Mouse (Mus musculus): ENCODE results near the gene Zdhhc24. TPM values are rescaled to one million over a fixed set of nuclear protein-coding genes. Genes with fewer than 3 reads are reported as not detected.
"Not testable (repeated sequence)": the region's sequence is repeated elsewhere in the genome, so short reads cannot be mapped to it uniquely, and the experiment has no call there.

Gene Zdhhc24
- polyA plus RNA-seq, 1 experiment from 2014 or later = 22.1 TPM

GRCm38 (mm10) chr19:4850281-4850680, 28.2 kb upstream of the Zdhhc24 start:
- Histone ChIP-seq H3K27me3 (peaks cover 6% of the 10 kb centered on the region; the same call in 1 of the 2 replicates), H3K4me2 (no peak overlapping the region), H3K4me3 (no peak overlapping the region), H3K27ac (replicated peaks) (no peak overlapping the region), H3K9ac (no peak overlapping the region), H3K9me3 (no peaks in the 10 kb centered on the region), H3K4me1 (replicated peaks) (peaks cover 6% of the 10 kb centered on the region), H3K36me3 (no peaks in the 10 kb centered on the region)
- ATAC-seq (ENCODE audit: low read depth) = no peak
- WGBS = 50% methylated on average over 5 of the region's 5 CpGs

DNA sequence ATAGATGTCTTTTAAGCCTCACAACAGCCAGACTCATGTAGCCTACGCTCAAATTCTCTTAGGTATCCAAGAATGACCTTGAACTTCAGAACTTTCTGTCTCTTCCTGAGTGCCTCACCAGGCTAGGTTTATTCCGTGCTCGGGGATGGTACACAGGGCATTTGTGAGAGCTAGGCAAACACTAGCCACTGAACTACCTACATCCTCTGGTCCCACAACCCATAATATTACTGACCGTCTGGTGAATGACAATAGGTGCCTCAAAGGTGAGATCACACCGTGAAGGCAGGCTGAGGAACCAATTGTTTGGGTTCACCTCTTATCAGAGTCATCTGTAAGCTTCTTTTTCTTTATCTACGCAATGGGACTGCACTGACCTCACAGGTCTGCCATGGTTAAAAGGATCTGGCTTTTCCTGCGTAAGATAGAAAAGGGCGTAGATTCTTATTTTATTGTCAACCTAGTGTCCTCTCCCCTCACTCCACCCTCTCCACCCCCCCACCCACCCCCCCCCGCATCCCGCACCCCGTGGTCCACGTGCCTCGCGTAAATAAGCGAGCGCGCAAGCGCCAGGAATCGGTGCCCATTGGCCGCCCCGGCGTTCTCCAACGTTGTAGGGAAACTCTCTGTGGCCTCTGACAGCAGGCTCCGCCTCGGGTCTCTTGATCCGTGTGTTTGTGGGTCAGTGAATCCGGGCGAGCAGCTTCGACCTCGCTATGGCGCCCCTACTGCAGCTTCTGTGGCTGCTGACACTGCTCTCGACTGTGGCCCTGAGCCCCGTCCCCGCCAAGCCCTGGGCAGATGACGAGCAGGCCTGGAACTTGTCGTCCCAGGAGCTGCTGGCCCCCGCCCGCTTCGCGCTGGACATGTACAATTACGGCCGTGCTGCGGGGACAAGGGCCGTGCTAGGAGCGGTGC, 23.7 kb upstream of the Zdhhc24 start, which contains the start of gene Ctsf:
Ctsf (plus strand) TSS at position 579 of the 918 bp plus-strand sequence.
- peaks cover 13% of the 10 kb centered on the region; the same call in 1 of the 2 replicates for H3K36me3 ChIP-seq
- ATAC-seq (ENCODE audit: low read depth) = peak; percentile 92
- peak within 1 kb of the TSS; percentile 68 for H3K4me3 ChIP-seq
- 4% methylated on average over 45 of the region's 45 CpGs for WGBS
- no peaks in the 10 kb centered on the region for H3K27me3 ChIP-seq
- H3K4me1 ChIP-seq (replicated peaks) = peaks cover 16% of the 10 kb centered on the region
- peak within 1 kb of the TSS; percentile 97 for H3K4me2 ChIP-seq
- peak within 1 kb of the TSS; percentile 88 for H3K9ac ChIP-seq
- peak within 1 kb of the TSS; percentile 70 for H3K27ac ChIP-seq (replicated peaks)
- H3K9me3 ChIP-seq = no peaks in the 10 kb centered on the region

DNA sequence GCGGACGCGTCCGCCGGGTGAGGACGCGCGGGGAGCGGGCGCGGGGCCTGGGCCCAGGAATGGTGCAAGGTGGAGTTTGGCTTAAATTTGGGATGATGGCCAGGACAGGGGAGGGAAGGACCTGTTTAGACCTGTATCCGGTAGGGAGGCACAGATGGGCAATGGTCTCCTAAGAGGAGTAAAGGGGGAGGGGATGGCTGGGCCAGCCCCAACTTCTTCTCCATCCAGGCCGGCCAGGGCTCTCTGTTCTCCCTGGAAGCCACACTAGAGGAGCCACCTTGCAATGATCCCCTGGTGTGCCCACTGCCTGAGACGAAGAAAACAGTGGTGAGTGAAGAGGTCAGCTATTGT, 23.0 kb upstream of the Zdhhc24 start:
- ATAC-seq (ENCODE audit: low read depth) = no peak; the same call in 1 of the 2 replicates
- no peaks in the 10 kb centered on the region for H3K27me3 ChIP-seq
- WGBS = 1% methylated on average over 14 of the region's 14 CpGs

DNA sequence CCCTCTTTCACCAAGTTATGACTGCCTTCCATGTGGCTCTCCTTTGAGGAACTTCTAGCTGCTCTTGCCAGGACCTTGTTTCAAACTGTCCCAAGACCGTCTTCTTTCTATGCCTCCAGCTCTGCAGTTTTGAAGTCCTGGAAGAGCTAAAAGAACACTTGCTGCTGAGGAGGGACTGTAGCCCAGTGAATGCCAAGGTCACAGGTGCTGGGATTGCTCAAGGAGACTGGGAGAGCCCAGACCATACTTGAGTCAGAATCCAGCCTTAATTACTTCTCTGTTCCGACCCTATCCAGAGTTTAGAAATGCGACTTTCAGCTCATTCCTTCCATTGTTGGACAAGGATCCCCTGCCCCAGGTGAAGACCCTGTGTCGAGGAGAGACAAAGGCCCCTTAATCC, 22.5 kb upstream of the Zdhhc24 start:
- Histone ChIP-seq H3K4me1 (replicated peaks) (peaks cover 16% of the 10 kb centered on the region), H3K4me2 (peak overlapping the region; percentile 97), H3K27me3 (no peaks in the 10 kb centered on the region), H3K4me3 (peak overlapping the region; percentile 68), H3K9ac (peak overlapping the region; percentile 88), H3K27ac (replicated peaks) (no peak overlapping the region), H3K9me3 (no peaks in the 10 kb centered on the region), H3K36me3 (peaks cover 22% of the 10 kb centered on the region)
- whole genome bisulfite sequencing = 78% methylated on average over 4 of the region's 4 CpGs
- ATAC-seq (ENCODE audit: low read depth) = no peak

More for the DNA sequence above, 23.0 kb upstream of the Zdhhc24 start:
- H3K9me3 ChIP-seq = no peaks in the 10 kb centered on the region
- H3K4me3 ChIP-seq = peak overlapping the region; percentile 68
- peak overlapping the region; percentile 88 for H3K9ac ChIP-seq
- peaks cover 16% of the 10 kb centered on the region for H3K4me1 ChIP-seq (replicated peaks)
- H3K27ac ChIP-seq (replicated peaks) = peak overlapping the region; percentile 70
- peaks cover 18% of the 10 kb centered on the region for H3K36me3 ChIP-seq
- peak overlapping the region; percentile 97 for H3K4me2 ChIP-seq

- Histone ChIP-seq H3K27ac (replicated peaks) (no peak overlapping the region), H3K4me1 (replicated peaks) (peaks cover 16% of the 10 kb centered on the region), H3K27me3 (no peaks in the 10 kb centered on the region), H3K4me3 (no peak overlapping the region), H3K4me2 (no peak overlapping the region), H3K9me3 (no peaks in the 10 kb centered on the region), H3K9ac (no peak overlapping the region), H3K36me3 (peaks cover 30% of the 10 kb centered on the region)
- WGBS = 78% methylated on average over 6 of the region's 6 CpGs
- ATAC-seq (ENCODE audit: low read depth) = no peak
Observed at GRCm38 (mm10) chr19:4859081-4859480, 19.4 kb upstream of the Zdhhc24 start.

- H3K9ac ChIP-seq = no peak overlapping the region
- H3K4me1 ChIP-seq (replicated peaks) = peaks cover 4% of the 10 kb centered on the region; the same call in 1 of the 2 replicates
- no peak overlapping the region for H3K4me3 ChIP-seq
- H3K9me3 ChIP-seq = no peaks in the 10 kb centered on the region
- 0 out of 2 replicates have a peak, but pooled peaks have one; percentile 27 for ATAC-seq (ENCODE audit: low read depth)
- peaks cover 18% of the 10 kb centered on the region for H3K27me3 ChIP-seq
- WGBS = 38% methylated on average over 6 of the region's 6 CpGs
- no peak overlapping the region for H3K4me2 ChIP-seq
- peak overlapping the region; percentile 49; the same call in 1 of the 2 replicates for H3K27ac ChIP-seq (replicated peaks)
- H3K36me3 ChIP-seq = peaks cover 24% of the 10 kb centered on the region
Observed at GRCm38 (mm10) chr19:4863048-4863447, 15.4 kb upstream of the Zdhhc24 start.

GRCm38 (mm10) chr19:4865147-4865546, 13.3 kb upstream of the Zdhhc24 start:
- 9% methylated on average over 17 of the region's 17 CpGs for WGBS
- peaks cover 4% of the 10 kb centered on the region; the same call in 1 of the 2 replicates for H3K4me1 ChIP-seq (replicated peaks)
- no peak for ATAC-seq (ENCODE audit: low read depth)
- peak overlapping the region; percentile 28 for H3K4me2 ChIP-seq
- no peak overlapping the region for H3K4me3 ChIP-seq
- H3K9ac ChIP-seq = 0 out of 2 replicates have a peak overlapping the region, but pooled peaks have one; percentile 34
- H3K36me3 ChIP-seq = peaks cover 15% of the 10 kb centered on the region
- H3K27me3 ChIP-seq = peaks cover 18% of the 10 kb centered on the region
- H3K9me3 ChIP-seq = no peaks in the 10 kb centered on the region
- H3K27ac ChIP-seq (replicated peaks) = no peak overlapping the region

- peaks cover 16% of the 10 kb centered on the region for H3K4me1 ChIP-seq (replicated peaks)
- 83% methylated on average over 1 of the region's 1 CpGs for WGBS
- H3K9ac ChIP-seq; H3K4me2 ChIP-seq; H3K9me3 ChIP-seq; H3K4me3 ChIP-seq; H3K27ac ChIP-seq (replicated peaks); ATAC-seq (ENCODE audit: low read depth); H3K36me3 ChIP-seq; H3K27me3 ChIP-seq: not testable (repeated sequence)
Observed at GRCm38 (mm10) chr19:4874613-4875012, 3.9 kb upstream of the Zdhhc24 start.

- peaks cover 24% of the 10 kb centered on the region for H3K4me1 ChIP-seq (replicated peaks)
- WGBS = 47% methylated on average over 4 of the region's 4 CpGs
- H3K27me3 ChIP-seq = peaks cover 6% of the 10 kb centered on the region; the same call in 1 of the 2 replicates
- 0 out of 2 replicates have a peak, but pooled peaks cover 1% of the 10 kb centered on the region for H3K36me3 ChIP-seq
- no peak for ATAC-seq (ENCODE audit: low read depth)
- H3K27ac ChIP-seq (replicated peaks) = no peak overlapping the region
- no peaks in the 10 kb centered on the region for H3K9me3 ChIP-seq
- H3K9ac ChIP-seq = no peak overlapping the region
- H3K4me2 ChIP-seq = no peak overlapping the region
- no peak overlapping the region for H3K4me3 ChIP-seq
Observed at GRCm38 (mm10) chr19:4876241-4876640, 2.2 kb upstream of the Zdhhc24 start.

DNA sequence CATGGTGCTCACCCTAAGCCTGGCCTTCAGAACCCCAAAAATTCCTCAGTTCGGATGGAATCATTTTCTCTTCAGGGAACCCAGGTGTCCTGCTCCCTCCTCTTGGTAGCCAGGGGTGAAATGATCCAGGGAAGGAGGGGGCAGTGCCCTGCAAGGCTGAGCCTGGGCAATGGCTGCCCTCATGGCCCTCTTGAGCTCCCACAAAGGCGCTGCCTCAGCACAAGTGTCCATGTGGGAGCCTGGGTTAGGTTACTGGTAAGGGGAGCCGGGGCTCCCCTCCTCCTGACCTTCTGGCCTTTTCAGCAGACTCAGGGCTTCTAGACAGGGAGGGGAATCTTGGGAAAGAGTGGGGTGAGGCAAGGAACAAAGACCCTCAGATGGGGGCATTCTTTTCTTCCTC, 1.7 kb upstream of the Zdhhc24 start:
- ATAC-seq (ENCODE audit: low read depth) = no peak
- H3K9me3 ChIP-seq = no peaks in the 10 kb centered on the region
- H3K36me3 ChIP-seq = 0 out of 2 replicates have a peak, but pooled peaks cover 4% of the 10 kb centered on the region
- peaks cover 6% of the 10 kb centered on the region; the same call in 1 of the 2 replicates for H3K27me3 ChIP-seq
- no peak overlapping the region for H3K4me3 ChIP-seq
- H3K4me1 ChIP-seq (replicated peaks) = peaks cover 24% of the 10 kb centered on the region
- no peak overlapping the region for H3K9ac ChIP-seq
- no peak overlapping the region for H3K4me2 ChIP-seq
- 78% methylated on average over 3 of the region's 3 CpGs for WGBS
- no peak overlapping the region for H3K27ac ChIP-seq (replicated peaks)

- peaks cover 24% of the 10 kb centered on the region for H3K4me1 ChIP-seq (replicated peaks)
- no peak; the same call in 1 of the 2 replicates for ATAC-seq (ENCODE audit: low read depth)
Observed at GRCm38 (mm10) chr19:4877785-4878184, 683 bp upstream of the Zdhhc24 start, which contains the start of gene Actn3. Gene Actn3, minus strand, starts transcription at chr19:4877909.

DNA sequence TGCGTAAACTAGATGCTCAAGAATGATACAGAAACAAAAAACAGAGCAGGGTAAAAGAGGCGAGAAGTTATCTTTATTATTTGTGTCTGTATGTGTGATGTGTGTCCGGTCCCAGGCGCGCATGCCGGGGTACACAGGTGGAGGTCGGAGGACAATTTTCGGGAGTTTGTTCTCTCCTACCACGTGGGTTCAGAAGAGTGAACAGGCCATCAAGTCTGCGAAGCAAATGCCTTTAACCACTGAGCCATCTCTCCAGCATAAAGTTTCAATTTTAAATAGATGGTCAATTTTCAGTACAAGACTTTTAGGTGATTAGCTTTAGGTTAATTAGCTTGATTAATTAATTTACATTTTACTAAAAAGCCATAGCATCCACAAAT, 846 bp downstream of the Zdhhc24 start:
- WGBS = 69% methylated on average over 10 of the region's 10 CpGs
- H3K4me2 ChIP-seq = peak overlapping the region; percentile 84
- H3K9ac ChIP-seq = peak overlapping the region; percentile 93
- peaks cover 6% of the 10 kb centered on the region; the same call in 1 of the 2 replicates for H3K27me3 ChIP-seq
- H3K36me3 ChIP-seq = 0 out of 2 replicates have a peak, but pooled peaks cover 15% of the 10 kb centered on the region
- H3K4me1 ChIP-seq (replicated peaks) = peaks cover 24% of the 10 kb centered on the region
- ATAC-seq (ENCODE audit: low read depth) = no peak
- H3K27ac ChIP-seq (replicated peaks) = no peak overlapping the region
- peak overlapping the region; percentile 91 for H3K4me3 ChIP-seq
- no peaks in the 10 kb centered on the region for H3K9me3 ChIP-seq

More at GRCm38 (mm10) chr19:4877785-4878184, 683 bp upstream of the Zdhhc24 start, which contains the start of gene Actn3:
- H3K27ac ChIP-seq (replicated peaks) = peak within 1 kb of the TSS; percentile 80
- 5% methylated on average over 17 of the region's 17 CpGs for WGBS
- H3K4me2 ChIP-seq = peak within 1 kb of the TSS; percentile 84
- H3K4me3 ChIP-seq = peak within 1 kb of the TSS; percentile 91
- peak within 1 kb of the TSS; percentile 93 for H3K9ac ChIP-seq
- H3K27me3 ChIP-seq = peaks cover 6% of the 10 kb centered on the region; the same call in 1 of the 2 replicates
- 0 out of 2 replicates have a peak, but pooled peaks cover 4% of the 10 kb centered on the region for H3K36me3 ChIP-seq
- H3K9me3 ChIP-seq = no peaks in the 10 kb centered on the region
